Mouse (Mus musculus): ENCODE results near the gene Pcdh15. TPM values are rescaled to one million over a fixed set of nuclear protein-coding genes. Genes with fewer than 3 reads are reported as not detected.

Pcdh15 gene
- polyA plus RNA-seq (2012; ENCODE audit: low replicate concordance) = 0.09 TPM in 1 of 2 replicates, not detected in the other

GRCm38 (mm10) chr10:73098966-73099845 lies at the start of gene Pcdh15:
TSS of gene Pcdh15 (plus strand) at chr10:73099342.

All from hematopoietic multipotent progenitor cell, adult 10-12 weeks (in vitro differentiated cells).